Mouse (Mus musculus) frontal cortex, postnatal 14 days (tissue): ENCODE data around the gene Myo1d.

ENCODE experiments used
- DNase-seq, 2 experiments: peaks; one replicate each; pipeline ENCODE4 v3.0.0; 2022; ENCODE audit warnings: low spot score in 2 of 2

Gene Myo1d

DNA sequence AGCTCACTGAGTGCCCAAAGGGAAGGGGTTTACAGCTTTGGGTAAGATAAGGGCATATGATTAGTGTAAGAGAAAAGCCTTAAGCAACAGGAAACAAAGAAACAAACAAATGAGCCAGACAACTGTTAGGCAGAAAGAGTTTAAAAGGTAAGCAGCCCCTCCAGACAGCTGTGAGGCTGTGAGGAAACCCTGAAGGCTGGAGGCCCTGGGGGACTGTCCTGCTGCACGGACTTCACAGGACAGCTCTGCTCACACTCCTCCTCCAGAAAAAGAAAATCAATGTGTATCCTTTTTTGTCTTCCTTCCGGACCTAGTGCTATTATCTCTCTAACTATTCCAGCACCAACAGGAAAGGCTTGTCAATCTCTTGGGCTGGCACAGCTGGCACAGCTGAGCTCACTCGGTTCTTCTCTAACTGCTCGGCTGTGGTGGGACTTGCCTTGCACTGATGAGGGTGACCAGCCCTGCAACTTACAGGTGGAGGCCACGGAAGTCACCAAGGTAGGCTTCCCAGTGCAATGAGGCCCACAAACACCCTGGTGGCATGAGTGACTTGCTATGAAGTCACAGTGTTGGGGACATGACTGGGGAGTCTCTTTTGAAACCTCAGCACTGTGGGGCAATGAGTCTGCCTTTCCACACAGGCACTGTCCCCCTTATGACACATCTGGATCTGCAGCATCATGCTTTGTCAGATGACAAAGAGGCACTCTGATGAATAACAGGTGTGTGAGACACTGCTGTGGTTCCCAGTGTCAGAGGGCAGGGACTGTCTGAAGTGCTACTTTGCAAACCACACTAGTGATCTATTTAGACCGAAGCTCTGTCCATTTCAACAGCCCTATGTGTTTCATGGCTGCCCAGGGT, 275.1 kb downstream of the Myo1d start:
- no peak for DNase-seq

GRCm38 (mm10) chr11:80503726-80504452, 275.9 kb downstream of the Myo1d start:
- DNase-seq, result peak; percentile 86 to 95

DNA sequence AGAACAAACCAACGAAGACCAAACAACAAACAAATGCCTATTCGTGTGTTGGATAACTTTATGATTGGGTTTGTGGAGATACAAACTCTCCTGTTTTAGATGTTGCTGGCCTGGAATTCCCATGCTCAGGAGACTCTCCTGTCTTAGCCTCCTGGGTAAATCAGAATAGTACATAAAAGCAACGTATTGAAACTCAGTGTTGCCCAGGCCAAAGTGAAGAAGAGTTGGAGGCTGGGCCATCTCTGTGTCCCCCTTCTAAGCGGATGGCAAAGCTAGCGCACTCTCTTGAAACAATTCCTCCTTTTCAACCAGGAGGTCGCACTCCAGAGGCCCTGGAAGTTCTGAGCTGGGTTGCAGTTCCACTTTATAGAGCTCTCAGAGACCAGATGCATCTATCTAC, 276.5 kb downstream of the Myo1d start:
- DNase-seq, result no peak

DNA sequence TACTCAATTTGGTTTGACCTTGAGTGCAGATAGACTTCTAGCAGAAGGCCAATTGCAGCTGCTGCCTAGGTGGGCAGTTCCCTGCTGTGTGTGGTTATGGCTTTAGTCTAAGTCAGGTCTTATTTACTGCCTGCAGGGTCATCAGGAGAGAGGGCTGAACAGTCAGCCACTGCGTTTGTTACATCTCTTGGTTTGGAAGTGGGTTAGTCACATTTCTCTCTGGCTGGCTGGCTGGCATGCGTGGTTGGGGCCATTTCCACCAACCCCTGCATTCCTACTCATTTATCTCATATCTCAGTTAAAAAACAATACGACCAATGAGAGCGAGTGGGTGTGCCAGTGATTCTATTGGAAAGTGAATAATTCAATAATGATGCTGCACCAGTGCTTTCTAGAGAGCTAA, 280.3 kb downstream of the Myo1d start:
- no peak for DNase-seq

DNA sequence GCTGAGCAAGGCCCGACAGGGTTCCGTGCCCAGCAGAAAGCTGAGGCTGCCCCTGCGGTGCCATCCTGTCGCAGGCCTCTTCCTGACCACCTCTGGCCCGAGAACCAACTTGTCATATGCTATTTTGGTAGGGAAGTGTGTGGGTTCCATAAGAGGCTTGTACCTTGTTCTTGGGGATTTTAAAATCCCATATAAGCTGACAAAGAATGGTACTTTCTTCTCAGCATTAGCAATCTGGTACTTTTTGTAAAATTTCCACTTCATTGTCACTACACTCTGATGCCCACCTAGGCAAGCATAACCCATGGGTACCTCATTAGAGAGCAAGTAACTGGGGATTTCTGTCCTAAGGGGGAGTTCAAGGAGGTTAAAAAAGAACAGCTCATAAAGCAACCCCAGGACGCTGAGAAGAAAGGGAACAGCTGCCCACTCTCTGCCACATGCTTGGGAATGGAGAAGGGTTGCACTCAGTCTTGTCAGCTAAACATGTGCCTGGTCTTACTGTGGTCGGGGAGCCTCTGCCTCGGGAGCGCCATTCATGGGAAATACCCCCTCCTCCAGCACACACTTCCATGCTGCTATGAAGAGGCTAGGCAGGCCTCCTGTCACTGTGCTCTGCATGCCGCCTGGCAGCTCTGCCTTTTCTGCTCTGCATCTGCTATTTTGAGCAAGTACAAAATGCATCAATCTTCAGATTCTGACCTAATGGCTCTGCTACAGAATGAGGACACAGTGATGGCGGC, 281.3 kb downstream of the Myo1d start:
- no peak for DNase-seq

GRCm38 (mm10) chr11:80497225-80497919, 282.5 kb downstream of the Myo1d start:
- no peak for DNase-seq

DNA sequence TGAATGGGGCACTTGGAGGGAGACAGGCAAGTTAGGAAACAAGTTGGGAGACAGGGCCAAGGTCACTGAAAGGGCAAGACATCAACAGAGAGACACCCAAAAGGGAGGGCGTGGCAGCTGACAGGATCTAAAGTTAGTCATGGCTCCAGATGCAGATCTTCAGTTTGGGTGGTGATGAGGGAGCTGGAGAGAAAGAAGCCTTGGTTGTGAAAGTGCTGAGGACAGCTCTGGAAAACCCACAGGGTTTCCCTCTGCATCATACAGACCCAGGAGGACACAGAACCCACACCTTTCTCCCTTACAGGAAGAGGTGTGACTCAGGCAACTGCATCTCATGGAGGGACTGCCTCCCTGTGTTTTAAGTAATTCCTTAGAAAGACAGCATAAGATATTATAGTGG, 283.2 kb downstream of the Myo1d start:
- DNase-seq, result no peak

- no peak for DNase-seq
Measured at GRCm38 (mm10) chr11:80495972-80496371, 283.9 kb downstream of the Myo1d start.

DNA sequence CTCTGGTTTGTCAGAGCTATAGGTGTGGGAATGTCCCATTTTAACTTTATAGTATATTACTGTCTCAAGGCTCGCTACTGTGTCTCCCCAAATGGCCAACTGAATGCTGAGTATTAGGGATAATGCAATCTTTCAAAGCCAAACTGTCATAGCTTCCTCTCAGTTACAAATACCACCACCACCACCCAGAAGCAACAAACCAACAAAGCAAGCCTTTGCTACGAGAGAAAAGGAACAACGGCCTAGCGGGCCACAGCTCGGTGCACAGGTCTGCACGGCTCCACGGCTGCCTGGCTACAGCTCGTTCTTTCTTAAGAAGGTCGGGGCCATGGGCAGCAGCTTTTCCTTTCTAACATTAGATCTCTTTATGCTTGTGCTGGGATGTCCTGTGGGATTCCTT, 285.0 kb downstream of the Myo1d start:
- no peak for DNase-seq

- DNase-seq, result no peak
Measured at GRCm38 (mm10) chr11:80493186-80493585, 286.6 kb downstream of the Myo1d start.

DNA sequence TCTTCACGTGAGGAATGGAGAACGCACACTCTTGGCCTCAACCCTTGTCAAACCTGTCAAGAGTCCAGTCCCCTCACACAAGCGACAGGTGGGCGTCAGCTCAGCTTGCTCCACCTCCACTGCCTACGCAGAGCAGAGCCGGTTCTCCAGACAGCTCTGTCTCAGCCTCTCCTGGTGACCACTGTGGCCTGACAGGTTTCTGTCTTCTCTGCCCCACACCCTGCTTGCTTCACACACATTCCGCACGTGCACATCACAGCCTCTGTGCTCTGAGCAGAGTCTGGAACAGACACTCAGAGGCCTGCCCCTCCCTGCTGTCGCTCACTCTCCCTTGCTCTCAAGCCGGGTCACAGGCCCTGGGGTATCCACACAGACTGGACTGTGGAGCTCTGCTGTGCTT, 289.0 kb downstream of the Myo1d start:
- no peak for DNase-seq

DNA sequence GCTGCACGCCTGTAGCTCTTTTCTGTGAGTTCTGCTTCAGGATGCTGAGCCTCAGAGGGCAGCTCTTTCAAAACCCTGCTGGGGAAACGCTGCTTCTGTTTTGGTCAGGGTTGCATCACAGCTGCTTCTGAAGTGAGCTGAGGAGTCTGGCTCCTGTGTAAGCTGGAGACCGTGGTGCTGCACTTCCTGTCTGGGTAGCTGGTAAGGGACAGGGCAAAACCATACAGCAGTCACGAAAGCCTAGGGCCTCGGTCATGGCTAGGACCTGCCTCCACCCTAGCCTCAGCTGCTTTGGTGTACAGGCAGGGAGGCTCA, 290.0 kb downstream of the Myo1d start:
- no peak for DNase-seq

DNA sequence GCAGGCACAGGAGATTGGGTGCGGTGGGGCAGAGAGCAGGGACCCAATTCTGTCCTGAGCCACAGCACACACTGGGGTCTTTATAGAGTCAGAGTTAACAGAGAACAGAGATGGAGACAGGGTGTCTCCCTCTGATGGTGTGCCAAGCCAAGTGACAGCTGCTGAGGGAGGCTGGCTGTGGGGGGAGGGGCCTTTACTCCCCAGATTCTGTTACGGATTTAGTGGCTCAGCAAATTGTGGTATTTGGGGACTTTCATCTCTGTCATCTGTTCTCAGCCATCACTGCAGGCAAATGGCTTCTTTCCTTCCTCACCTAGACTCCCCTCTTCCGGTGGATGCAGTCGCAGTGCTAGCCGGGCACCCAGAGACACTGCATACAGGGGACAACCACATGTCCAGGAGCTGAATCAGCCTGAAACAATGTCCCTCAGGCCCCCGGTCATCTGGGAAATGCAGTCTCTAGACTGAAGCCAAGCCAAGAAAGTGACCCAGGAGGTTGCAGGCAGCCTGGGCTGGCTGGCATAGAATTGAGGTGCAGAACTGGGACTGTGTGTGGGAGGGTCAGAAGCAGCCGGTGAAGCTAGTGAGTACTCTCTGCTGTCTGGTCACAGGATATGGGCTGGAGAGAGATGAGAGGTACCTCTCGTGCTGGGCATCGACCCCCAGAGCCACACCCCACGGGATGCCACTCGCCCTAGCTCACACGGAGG, 290.5 kb downstream of the Myo1d start:
- no peak for DNase-seq

DNA sequence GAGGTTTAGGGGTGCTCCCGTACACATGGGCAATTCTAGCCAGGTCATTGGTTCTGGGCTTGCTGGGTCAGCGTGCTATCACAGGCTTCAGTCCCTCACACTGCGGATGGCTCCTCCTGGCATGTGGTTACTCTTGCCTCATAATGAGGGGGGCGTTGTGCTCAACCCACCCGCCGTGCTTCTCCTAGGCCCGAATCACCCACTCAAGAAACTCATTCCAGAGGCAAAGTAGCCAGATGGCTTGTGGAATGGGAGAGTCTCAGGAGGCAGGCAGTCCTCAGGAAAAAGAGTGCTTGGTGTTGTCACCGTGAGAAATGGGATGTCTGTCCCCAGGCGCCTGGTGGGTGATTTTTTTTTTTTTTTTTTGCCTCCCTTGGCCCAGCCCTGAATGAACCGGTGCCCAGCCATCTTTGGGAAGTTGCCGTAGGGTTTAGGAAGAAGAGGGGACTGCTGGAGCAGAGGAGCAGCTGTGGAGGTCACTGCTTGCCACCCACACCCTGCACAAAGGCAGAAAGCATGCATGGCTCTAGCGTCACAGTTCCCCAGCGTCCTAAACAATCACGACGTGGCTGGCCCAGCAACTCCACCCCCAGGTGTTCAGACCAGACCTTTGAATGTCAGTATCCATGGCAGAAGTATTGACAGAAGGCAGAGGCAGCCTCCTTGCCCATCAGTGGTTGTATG, 291.8 kb downstream of the Myo1d start:
- no peak for DNase-seq

DNA sequence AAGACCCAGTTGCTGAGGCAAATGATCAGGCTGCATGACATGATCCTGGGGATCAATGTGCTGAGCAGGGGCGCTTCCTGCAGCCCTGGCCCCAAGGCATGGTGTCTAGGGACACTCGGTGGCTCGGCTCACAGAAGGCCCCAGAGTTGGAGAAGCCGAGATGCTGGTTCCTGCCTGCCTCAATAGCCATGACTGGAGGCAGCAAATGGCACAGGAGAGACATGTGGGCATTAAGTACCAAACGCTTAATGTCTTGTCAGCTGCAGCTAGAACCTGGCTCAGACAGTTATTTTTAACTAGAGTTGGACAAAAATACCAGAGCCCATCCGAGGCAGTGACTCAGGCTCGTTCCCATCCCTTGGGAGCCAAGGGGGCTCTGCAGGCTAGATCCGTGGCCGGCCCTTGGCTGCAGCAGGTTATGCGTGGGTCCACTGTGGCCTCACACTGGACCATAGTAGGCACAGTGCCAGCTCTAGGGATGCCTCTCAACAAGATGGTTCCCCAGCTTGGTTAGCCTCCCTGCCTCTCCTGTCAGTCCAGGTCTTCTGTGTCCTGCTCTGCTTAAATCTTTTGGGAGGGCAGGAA, 294.1 kb downstream of the Myo1d start:
- no peak for DNase-seq

- DNase-seq, result no peak
Measured at GRCm38 (mm10) chr11:80485120-80485551, 294.7 kb downstream of the Myo1d start.

DNA sequence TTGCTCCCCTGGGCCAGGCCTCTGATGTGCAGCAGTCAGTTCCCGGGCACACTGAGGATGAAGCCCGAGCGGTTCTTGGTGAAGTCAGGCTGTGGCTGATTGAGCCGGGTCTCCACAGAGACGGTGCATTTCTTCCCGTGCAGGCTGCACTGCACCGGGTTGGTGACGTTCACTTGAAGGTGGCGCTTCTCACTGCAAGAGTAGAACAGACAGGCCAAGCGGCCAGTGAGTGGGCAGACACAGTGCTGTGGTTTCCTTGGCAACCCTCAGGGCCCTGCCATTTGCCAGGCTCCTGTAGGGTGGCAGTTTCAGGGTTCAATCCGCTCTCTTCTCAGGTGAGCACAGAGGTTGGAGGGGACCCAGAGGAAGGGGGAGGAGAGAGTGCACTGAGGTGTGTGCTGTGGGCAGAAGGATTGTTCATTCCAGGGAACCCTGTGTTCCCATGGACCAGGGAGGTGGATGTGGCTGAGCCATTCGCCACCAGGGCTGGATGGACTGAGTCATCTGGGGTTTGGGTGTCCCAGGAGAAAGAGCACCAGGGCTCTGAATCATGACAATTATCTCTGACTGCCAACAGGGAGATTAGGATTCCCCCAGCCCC, 295.5 kb downstream of the Myo1d start:
- DNase-seq, result peak; percentile 76 to 85

DNA sequence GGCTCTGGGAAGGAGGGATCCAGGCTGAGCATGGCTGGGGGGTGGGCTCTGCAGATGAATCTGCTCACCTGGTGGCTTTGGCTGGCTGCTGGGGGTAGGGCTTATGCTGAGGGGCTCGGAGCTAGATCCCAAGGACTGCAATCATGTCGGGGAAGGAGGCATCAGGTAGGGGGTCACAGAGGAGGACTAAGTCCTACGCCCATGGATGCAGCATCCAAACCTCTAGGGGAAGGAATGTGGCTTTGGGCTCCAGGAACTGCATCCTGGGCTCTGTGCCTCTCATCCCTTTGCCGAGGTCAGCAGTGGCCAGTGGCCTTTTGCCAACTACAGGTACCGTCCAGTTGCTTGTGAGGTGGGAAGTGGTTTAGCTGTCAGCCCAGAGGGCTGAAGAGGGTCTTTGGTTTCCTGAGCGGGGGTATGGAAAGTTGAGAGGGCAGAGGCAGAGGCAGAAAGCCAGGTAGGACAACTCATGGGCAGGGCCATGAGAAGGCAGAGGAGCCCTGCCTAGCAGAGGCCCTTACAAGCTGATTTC, 296.2 kb downstream of the Myo1d start:
- no peak for DNase-seq

GRCm38 (mm10) chr11:80482921-80483320, 296.9 kb downstream of the Myo1d start:
- DNase-seq, result no peak

- DNase-seq, result no peak
Measured at GRCm38 (mm10) chr11:80482347-80482746, 297.5 kb downstream of the Myo1d start.
